Mouse (Mus musculus): ENCODE data around the gene Setdb1. TPM values are rescaled to one million over a fixed set of nuclear protein-coding genes. Genes with fewer than 3 reads are reported as not detected.

Setdb1 gene
- total RNA-seq, 2 experiments from 2014 or later, result 23.8 to 30.8 TPM

DNA sequence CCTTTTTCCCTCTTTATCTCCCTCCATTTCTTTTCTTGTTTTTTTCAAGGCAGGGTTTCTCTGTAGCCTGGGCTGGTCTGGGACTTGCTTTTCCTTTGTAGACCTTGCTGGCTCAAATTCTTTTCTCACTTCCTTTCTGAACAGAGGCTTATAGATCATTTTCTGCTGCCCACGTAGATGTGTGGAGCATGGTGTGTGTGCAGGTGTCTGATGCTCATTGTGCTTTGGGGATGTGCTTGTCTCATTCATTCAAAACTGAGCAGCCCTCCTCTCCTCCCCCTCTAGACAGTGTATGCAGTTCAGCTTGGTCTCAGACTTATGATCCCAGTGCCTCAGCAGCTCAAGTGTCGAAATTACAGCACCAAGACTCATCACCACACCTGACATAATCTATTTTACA, 37.9 kb downstream of the Setdb1 start:
- no peak for DNase-seq

DNA sequence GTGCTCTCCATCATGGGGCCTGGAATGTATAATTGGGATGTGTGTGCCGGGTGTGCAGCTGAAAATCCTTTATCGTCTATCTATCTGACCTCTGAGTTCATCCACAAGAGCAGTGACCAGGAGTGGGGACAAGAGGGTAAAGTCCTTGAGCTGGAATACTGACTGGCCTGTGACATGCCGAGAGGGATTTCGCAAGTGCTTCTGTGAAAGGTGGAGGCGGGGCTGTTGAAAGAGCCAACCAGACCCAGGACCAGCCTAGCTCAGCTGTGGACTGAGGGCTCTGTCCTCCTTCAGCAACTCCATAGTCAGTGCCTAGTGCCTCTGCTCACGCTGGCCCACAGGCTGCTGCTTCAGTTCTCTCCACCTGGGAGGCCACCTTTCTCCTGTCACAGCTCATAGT, 38.5 kb downstream of the Setdb1 start:
- DNase-seq, result peak; percentile 83

DNA sequence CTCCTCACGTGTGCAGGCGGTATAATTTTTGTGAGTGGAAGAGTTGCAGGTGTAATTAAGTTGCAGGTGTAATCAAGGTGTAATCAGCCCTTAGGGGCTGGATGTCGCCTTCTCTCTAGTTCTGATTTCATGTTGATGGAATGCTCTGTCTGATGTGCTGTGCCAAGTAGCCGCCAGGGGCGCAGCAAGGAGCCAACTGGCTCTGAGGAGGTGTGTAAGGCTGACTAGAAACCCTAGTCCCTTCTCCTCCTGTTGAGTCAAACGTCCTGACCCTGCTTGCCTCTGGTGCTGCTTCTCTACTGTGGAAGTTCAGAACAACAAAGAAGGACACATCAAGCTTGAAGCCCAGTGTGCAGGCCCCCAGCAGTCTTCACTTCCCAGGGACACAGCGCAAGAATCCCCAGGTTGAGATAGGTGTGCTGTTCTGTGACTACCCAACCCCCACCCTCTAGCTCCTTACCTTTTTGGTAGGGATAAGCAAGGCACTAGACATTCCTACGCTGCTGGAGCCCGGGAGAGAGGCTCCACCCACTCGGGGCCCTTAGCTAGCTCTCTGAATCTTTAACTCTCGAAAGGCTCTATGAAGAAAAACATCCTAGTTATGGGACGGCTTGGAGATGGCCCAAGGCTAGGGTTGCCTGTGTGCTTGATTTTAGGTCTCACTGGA, 39.5 kb downstream of the Setdb1 start:
- DNase-seq, result peak; percentile 68

DNA sequence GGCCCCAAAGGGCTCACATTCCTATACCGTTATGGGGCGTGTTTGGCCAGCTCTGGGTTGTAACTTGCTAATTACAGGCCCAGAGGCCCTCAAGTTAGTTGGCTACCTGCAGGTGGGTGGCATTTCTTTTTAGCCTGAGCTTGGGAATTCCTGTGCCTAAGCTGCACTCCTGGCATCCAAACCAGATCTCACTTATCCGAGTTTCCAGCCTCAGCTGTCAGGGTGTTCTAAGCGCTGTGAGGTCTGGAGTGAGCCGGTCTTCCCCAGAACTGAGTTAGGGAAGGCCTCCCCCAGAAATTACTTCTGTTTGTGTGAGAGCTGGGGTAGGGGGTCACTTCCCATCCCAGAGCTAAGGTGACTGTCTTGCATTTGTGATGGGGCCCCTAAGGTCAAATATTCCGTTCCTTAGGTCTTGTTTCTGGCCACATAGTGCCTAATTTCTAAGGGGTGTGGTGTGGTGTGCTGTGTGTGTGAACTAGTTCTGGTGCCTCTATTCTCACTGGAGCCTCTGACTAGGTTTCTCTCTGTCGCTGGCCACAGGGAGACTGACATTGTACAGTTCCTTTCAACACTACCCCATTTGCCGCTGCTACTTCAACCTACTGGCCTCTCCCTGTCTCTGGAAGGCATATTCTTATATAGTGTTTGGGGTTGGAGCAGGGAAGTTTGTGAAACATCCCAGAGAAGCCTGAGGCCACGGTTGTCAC, 41.0 kb downstream of the Setdb1 start:
- DNase-seq, result no peak

DNA sequence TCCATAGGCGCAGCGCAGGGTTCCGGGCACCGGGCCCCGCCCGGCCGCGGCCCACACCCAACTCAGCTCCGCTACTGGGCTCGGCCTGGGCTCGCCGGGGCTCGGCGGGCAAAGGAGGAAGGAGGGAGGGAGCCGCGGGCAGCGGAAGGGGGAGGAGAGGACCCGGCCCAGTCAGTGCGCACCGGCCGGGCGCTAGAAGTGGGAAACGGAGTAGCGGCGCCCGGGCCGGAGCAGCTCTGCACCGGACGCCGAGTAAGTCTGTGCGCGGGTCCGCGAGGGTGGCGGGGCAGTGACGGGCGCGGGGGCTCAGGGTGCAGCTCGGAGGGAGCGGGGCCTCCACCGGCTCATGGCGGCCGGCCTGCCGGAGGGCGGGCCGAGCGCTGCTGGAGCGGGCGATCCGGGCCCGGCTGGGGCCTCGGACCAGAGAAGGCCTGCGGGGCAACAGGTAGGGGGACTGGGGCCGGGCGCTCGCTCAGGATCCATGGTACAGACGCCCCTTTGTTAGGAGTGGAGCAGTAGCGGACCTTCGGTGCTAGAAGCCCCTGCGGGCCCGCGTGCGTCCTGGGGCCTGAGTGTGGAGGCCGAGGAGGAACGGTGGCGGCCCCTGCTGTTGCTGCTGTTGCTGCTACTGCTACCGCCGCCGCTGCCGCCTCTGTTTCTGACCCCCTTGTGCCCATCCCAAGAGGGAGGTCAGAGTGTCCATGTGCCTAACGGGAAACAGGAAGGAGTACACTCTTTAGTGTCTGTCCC, 41.7 kb downstream of the Setdb1 start:
- DNase-seq, result peak; percentile 96

DNA sequence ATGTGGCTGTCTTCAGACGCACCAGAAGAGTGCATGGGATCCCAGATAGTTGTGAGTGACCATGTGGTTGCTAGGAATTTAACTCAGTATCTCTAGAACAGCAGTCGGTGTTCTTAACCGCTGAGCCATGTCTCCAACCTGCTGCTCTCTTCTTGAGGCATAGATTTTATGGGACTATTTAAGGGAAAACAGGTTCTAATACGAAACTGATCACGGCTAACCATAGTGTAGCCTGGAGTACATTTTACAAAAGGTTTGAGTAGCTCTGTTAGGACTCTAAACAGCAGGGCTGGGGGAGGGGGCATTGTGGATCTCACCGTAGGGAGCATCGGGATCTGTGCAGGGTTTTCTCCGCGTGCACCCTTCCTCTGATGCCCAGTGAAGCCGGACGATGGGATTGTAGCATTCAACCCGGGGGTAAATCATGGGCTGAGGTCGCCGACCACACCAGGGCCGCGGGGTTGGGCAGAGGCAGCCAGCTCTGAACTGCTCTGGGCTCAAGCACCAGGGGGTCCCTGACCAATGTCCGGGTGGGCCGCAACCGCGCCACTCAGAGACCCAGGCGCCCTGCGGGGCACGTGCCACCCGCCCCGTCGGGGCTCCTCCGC, 42.4 kb downstream of the Setdb1 start, which contains the start of gene Cers2:
TSS of gene Cers2 (plus strand) at position 306 of the 608 bp plus-strand sequence.
- no peak for DNase-seq

DNA sequence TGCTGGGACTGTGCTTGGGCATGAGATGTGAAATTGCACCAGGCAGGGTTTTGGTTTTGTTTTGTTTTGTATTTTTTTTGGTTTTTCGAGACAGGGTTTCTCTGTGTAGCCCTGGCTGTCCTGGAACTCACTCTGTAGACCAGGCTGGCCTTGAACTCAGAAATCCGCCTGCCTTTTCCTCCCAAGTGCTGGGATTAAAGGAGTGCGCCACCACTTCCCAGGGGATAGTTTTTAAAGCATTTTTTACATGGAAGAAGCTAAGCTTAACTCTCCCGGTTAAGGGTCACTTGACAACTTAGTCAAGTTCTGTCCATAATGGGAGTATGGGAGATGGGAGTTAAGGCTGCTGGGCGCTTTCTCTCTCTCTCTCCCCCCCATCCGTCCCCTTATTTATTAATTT, 42.9 kb downstream of the Setdb1 start:
- no peak for DNase-seq

DNA sequence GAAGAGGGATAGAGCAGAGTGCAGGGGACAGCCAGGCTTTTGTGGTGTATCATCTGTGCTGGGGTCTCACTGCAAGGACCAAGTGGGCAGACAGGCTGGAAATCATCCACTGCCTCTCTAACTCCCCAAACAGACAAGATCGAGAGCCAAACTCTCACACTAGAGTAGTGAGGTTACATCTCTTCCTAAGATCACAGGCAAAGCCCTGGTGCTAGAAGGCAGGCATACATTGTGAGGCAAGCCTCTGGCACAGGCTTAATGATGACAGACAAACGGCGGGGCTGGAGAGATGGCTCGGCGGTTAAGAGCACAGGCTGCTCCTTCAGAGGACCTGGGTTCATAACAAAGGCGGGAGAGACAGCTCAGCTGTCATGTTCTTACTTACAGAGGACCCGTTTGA, 43.5 kb downstream of the Setdb1 start:
- no peak for DNase-seq

DNA sequence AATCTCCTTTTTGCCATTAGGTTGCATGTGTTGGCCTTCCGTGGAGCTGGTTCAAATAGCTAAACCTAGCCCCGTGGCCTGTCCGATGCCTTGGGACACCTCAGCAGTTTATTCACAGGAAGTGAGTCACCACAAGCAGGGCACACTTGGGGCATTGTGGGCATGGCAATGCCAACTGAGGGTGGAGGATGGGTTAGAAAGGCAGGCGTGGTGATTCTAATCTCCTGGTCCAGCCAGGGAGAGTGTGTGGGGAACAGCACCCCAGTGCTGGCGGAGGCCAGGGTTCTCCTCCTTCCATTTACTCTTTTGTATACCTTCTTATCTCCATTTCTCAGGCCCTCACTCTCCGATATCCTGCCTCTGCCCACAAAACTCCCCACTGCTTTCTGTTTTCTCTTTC, 44.4 kb downstream of the Setdb1 start:
- peak; percentile 64 for DNase-seq

DNA sequence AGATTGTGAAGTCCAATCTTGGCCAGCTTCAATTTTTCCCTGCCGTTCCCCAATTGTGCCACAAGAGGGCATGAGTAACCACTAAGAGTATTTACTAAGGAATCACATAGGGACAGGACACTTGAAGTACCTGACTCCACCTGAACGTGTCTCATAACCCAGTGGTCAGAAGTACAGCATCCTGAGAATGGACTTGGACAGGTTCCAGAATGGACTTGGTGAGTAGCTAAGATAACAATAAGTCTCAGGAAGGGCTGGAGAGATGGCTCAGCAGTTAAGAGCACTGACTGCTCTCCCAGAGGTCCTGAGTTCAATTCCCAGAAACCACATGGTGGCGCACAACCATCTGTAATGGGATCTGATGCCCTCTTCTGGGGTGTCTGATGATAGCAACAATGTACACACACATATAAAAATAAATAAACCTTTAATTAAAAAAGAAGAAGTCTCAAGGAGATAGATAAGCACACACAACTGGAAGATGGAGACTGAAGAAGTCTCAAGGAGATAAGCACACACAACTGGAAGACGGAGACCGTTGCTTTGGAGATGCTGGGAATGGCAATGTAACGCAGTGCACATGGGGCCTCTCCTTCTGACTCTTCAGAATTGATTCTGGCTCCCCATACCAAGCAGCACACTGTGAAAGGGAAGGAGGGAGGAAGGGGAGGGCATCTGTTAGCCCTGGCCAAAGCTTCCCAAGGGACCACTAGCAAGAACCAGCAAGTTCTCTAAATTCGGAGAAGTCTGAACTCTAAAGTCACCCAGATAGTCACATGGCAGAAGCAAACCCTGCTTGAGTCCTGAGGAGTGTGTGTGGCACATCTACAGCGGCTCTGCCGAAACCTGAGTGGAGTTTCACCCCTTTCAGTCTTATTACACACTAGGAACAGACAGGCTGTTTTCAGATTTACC, 45.8 kb downstream of the Setdb1 start:
- DNase-seq, result peak; percentile 77

DNA sequence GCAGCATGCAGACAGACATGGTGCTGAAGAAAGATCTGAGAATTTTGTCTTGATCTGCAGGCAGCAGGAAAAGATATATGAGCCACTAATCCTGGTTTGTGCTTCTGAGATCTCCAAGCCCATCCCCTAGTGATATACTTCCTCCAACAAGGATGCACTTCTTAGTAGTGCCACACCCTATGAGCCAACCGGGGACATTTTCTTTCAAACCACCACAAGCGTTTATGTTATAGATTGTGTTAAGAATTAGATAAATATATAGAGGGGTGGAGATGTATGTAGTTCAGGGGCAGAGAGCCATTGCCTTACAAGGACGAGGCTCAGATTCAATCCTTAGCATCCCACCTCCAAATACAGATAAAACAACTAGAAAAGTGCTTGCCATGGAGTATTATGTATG, 46.5 kb downstream of the Setdb1 start:
- no peak for DNase-seq

DNA sequence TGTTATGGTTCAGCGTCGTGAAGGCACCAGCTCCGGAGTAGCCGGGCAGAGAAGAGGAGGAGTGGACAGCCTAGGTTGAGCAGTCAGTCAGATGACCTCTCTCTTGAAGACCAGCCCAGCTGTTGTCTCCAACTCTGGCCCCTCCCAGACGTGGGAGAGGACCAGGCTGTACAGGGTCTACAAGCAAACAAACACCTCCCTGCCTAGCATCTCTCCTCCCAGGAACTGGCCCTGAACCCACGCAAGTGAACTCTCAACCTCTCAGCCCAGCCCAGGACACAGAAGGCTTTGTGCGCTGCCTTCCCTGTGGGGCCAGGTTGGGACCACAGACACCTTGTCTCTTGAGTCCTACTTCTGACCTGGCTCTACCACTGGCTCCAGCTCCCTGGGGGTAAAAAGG, 49.9 kb downstream of the Setdb1 start, which contains the start of gene Anxa9:
TSS of gene Anxa9 (minus strand) at position 77 of the 400 bp plus-strand sequence.
- no peak for DNase-seq

DNA sequence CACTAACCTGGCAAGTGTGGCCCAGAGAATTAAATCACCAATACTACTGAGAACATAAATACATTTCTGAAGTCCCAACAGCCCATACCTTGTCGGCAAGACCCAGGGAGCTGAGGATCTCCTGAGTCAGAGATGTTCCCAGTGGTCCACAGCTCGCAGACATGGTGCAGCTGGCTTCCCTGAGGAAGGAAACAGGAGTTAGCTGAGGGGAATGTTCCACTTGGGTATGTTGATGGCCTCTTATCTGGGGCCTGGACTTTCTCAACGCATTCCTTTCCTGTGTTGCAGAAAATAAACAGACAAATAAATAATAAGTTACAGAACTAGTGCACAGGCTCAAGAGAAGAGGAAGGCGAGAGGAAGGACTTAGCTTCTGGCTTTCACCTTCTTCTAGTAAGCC, 50.8 kb downstream of the Setdb1 start:
- no peak for DNase-seq

DNA sequence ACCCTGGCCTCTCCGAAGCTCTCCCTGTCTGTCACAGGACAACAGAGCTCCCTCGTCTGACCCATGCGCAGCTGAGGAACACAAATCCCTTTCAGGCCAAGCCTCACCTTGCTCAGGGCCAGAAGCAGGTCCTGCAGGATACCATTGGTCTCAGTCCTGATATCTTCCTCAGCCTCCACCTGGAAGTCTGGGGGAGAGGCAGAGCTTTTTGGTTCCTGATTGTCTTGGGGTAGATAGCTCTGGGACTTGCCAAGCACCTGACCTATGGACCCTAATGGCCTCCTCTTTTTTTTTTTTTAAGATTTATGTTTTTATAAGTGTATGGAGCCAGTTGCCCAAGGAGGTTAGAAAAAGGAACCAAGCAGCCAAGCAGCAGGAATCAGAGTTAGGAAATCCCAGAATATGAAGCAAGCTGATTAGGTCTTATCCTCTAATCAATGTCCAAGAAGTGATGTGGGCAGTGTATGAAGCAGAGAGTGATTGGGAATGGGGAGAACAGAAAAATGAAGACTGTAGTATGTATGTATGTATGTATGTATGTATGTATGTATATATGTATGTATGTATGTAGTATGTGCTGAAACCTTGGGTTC, 55.7 kb downstream of the Setdb1 start:
- no peak for DNase-seq

DNA sequence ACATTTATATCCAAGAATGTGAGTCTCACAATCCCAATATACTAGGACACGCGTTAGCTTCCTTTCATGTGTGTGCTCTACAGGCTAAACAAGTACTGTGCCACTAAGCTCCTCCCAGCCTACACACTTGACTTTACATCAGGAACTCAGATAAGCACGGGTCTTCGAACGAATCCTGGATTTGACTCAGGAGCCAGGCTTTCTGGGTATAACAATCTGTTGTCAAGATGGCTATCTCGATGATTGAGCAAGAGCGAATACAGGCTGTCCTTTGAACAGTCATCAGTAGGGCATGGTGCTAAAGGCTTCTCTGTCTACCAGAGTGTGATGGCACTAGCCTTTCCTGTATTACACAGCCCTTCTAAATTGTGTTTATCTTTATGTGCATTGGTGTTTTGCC, 59.0 kb downstream of the Setdb1 start:
- DNase-seq, result no peak

DNA sequence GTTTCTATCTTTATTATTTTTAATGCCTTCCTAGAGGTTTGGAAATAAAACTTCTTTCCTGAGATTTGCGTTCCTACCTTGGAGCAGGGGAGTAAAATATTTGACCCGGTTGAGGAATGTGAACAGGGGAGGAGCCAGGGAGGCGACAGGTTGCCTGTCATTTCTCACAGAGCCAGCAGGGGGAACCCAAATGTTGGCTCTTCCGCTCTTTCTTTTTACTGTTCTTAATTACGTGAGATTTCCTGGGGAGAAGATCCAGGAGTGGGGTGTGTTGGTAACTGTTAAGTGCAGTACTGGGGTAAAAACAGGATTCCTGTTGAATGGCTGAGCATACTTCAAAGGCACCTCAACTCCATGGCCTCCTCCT, 60.9 kb downstream of the Setdb1 start:
- peak; percentile 66 for DNase-seq

DNA sequence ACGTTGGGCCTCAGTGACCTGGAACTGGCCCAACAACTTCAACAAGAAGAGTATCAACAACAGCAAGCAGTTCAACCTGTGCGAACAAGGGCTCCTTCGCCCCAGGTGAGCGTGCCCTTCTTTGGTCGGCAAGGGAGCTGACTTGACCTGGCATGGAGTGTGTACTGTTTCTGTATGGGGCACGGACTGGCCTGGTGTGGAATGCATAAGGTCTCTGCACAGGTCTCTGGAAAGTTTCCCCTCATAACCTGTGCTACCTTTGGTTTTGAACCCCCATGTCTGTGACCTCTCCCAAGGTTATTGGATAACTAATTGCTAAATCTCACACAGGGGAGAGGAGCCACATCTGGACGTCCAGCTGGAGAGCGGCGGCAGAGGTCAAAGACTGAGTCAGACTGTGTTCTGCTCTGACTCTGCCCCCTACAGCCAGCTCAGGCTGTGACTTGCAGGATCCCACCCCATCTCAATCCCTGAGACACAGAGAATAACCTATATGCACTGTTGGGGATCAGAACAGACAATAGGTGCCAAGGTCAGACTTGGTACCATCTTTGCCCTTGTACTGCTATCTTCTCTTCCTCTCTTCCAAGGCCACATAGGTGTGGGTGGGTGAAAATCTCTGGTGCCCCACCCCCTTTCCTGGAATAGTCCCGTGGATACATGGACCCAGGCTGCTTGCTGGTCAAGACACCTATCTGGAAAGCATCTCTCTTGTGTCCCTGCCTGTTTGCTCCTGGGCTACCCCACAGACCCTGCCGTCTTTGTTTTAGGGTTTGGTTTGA, 61.5 kb downstream of the Setdb1 start:
- peak; percentile 47 for DNase-seq

DNA sequence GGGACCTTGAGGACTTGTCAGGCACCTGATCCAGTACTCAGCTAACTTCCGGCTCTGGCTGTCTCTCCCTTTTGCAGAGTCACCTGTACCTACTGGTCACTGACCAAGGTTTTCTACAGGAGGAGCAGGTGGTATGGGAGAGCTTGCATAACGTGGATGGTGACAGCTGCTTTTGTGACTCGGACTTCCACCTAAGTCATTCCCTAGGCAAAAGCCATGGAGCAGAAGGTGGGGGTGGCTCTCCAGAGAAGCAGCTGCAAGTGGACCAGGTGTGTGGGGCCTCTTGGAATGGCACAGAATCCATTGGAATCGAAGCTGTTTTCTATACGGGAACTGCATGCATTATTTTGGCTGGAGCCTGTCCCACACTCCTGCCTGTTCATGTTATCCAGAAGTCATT, 62.3 kb downstream of the Setdb1 start:
- DNase-seq, result no peak

DNA sequence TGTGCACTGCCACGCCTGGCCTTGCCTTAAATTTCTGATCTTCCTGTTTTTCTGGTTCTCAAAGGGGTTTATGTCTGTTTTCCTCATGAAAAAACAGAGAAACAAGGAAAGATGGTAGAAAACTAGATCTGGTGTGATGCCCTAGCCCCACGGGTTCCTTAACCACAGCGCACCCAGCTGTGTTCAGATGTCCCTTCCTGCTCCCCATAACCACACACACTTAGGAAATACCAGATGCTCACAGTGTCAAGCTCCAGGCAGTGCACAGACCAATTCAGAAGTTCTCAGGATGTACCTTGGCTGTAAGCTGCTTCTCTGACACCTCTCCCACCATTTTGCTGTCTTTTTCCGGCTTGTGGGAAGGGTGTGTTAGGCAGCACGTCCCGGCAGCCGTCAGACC, 62.7 kb downstream of the Setdb1 start:
- DNase-seq, result no peak

DNA sequence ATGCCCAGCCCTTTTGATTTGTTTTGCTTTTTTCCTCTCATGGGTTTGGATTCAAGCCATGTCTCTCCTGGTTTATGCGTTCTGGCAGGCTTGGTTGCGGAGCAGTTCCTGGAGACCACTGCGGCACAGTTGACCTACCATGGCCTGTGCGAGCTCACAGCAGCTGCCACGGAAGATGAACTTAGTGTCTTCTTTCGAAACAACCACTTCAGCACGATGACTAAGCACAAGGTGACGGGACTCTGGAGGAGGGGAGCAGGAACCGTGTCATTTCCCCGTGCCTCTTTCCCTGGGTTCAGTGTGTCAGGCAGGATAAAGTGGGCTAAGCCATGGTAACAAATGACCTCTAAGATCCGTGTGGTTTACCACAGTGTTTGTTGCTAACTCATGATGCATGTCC, 63.5 kb downstream of the Setdb1 start:
- DNase-seq, result no peak

DNA sequence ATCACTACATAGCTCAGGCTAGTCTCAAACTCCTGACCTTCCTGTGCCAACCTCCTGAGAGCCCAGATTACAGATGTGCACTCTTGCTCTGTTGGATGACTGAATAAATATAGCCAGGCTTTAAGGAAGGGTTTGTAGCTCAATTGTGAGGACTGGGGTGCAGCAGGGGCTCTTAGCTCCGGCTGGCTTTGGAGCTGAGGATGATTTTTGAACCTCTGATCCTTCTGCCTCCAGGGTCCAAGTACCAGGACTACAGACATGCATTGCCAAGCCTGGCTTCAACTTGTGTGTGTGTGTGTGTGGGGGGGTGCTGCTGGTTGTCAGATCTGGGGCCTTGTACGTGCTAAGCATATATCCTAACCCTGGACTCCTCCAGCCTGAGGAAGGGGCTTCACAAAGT, 64.1 kb downstream of the Setdb1 start:
- DNase-seq, result no peak
